Mouse (Mus musculus) lung, adult 18-20 months (tissue): ENCODE results near the gene Spef1.

ENCODE experiments used
- DNase-seq, 2 experiments: peaks; one replicate each; pipeline ENCODE4 v3.0.0; 2022; ENCODE audit warnings: mixed read lengths in 2 of 2

Gene Spef1

DNA sequence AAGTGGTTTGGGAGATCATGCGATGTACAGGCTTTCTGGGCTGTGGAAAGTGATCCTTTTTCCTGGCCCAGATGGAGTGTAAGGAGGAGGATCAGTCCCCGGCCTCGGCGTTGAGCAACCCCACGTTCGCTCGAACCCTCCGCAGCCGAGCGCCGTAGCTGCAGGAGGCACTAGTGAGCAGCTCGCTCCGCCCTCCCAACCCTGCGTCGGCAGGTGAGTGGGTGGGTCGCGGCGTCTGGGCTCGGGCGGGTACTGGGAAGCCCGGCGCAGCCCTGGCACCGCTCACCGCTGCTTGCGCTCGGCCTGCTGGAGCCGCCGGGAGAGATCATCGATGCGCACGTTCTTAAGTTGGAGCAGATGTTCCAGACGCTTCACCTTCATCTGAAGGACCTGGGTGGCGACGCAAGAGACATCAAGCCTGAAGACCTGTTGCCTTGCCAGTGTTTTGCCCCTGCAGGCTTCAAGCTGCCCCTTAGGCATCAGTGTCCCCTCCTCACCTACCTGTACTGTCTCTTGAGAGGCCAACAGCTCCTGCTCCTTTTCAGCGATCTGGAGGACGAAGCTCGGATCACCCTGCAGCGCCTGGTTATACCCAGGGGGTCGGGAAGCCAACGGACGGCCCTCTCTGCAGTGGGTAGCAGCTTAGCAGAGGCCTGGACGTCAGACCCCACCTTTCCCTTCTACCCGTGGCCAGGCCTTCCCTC lies 15.5 kb downstream of the Spef1 start:
- DNase-seq, result peak; percentile 81 to 85

DNA sequence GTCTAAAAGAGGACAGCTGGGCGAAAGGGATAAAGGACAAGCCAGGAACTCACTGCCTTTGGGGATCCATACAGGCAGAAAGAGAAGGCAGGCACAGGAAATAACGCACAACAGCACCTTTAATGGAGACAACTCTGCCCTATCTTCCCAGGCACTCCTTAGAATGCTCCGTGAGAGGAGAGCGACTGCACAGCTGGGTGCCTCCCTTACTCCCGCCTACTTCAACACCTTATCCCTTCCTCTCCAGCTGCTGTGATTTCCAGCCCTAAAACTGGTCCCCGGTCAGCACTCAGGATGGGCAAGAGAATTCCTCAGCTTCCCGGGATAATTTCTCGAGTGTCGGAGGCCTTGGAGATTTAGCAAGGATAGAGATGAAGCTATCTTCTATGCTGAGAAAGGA lies 16.1 kb downstream of the Spef1 start:
- no peak for DNase-seq

DNA sequence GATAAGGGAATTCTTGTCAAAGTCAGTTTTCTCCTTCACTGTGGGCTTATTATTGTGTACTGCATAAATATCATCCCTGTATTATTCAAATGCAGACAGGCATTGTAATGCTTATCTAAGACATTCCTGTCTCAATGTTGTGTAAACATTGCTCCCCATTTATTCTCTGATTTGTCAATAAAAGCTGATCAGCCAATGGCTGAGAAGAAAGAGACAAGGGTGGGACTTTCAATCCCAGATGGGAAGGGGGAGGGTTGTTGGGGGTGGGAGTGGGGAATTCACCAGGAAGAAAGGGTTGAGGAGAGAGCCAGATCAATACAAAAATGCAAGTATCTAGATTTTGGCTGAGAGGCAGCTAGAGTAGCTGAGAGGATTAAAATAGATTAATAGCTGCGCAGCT lies 18.2 kb downstream of the Spef1 start:
- DNase-seq, result no peak

DNA sequence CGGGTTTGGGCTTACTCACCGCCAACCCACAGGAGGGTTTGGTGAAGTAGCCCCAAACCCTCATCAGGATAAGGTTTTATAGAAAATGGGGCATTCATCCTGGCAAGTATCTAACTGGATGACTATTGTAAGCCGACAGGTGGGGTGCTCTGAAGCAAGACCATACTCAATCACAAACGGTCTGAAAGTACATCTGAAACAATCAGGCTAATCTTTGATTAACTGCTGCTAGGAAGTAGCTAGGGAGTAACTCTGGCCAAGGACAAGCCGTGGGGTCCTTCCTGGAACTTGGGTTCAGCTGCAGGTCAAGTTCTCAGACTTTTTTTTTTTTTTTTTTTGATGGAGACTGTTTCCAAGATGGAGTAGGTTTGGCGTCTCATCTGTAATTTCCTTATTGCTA lies 19.1 kb downstream of the Spef1 start:
- DNase-seq, result no peak

DNA sequence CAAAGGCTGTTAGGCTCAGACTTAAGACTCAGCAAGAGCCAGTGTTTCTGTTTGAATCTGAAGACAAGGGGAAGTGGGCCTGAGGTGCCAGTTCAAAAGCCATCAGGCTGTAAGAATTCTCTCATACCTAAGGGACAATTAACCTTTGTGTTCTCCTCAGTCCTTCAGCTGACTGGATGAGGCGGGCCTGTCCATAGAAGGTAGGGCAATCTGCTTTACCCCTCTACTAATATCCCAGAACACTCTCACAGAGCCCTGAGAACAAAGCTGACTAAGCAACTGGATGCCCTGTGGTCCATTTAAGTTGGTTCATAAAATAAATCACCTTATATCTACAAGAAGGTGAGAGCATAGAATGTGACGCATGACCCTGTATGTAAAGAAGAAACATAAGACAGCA lies 20.9 kb downstream of the Spef1 start:
- DNase-seq, result no peak

DNA sequence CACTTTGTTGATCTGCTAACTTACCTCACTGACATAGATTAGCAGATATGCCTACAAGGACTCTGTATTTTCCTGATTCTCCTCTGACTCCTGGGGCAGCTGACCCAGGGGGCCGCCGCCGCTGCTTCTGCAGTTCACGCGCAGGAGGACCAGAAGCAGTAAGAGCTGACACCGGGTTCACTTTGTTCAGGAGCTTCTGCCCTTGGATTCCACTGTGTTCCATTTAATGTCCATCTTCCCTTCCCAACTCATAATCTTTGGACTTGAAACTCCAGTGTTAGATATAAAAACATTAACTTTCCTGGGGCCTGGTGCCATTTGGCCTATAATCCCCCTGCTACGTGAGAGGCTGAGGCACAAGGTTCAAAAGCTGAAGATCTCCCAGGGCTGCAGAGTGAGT lies 23.2 kb downstream of the Spef1 start:
- DNase-seq, result no peak

DNA sequence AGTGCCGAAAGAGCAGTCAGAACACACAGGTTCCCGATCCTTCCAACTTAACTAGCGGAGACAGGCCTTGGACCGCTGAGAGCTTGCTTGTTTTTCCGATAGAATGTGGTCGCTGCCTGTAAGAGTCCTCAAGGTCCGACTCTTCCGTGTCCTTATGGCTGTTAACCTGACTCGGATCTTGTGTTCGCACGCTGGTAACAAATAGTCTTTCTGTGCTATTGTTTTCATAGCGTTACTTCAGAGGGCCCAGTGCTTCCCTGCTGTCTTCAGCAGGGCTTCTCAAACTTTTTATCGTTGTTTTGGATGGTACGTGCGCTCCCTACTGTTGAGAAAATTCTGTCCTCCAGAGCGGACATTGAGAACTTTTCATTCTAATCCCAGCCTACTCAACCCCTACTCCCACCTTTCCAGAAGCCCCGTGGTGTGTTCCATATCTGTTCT lies 26.4 kb downstream of the Spef1 start:
- peak; percentile 36 to 44 for DNase-seq

DNA sequence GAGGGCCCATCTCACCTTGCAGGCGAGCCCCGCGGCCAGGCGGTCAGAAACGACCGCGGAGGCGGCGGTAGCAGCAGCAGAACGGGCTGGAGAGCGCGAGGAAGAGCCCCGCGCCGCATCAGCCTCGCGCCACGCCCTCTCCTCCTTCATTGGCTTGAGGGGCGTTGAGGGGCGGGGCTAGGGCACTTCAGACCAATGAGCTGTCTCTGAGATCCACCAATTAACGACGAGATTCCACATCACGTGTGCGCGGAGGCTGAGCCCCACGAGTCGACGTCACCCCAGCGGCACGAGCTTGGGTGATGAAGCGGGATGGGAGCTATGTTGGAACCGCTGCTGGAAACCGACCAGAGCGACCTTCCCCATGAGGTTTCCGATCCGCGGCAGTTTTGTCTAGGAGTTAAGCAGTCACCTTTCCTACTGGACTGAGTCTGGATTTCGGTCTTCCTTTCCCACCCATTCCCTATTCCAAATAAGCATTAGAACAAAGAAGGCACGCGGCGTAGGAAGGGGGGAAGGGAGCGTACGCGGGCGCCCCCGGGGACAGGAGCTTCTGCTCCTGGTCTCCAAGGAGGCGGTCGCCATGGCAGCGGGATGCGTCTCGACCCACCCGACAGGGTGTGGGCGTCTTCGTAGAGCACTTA lies 27.0 kb downstream of the Spef1 start, which contains the start of gene 1700037H04Rik:
Gene 1700037H04Rik, minus strand, starts transcription at position 144 of the 644 bp plus-strand sequence.
- DNase-seq, result peak; percentile 97 to 98

DNA sequence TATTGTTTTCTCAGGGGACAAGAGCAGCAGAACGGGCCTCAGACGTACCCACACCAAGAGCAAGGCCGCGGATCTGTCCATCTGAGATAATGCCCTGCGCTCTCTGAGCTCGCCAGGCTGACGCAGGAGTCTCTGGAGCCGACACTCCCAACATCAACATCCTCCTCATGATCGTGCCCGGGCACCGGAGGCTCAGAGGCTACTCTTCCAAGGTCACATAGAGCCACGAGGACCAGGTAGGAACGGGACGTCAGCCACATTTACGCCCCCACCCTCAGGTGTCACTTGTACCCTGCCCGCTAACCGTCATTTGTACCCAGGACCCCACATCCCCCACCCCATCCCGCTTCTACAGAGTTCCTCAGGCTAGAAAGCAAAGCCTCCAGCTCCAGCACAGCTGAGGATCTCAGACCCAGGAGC lies 27.6 kb downstream of the Spef1 start:
- peak; percentile 40 to 44 for DNase-seq

DNA sequence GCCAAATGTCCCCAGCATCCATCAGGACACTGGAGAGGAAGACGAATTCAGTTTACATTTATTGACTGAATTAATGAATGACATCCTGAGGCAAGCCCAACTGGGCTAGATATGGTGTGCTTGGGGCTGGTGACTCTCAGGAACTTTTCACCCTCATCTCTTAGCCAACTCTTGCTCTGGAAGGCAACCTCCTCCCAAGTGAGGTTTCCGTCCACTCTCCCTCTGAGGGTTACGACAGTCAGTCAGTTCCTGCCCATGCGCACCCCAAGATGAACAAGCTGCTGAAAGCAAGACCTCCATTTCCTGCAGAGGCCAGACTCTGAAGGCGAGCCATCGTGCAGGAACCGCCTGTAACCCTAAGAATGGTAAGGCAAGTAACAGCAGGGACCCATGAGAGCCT lies 30.1 kb downstream of the Spef1 start:
- no peak for DNase-seq

DNA sequence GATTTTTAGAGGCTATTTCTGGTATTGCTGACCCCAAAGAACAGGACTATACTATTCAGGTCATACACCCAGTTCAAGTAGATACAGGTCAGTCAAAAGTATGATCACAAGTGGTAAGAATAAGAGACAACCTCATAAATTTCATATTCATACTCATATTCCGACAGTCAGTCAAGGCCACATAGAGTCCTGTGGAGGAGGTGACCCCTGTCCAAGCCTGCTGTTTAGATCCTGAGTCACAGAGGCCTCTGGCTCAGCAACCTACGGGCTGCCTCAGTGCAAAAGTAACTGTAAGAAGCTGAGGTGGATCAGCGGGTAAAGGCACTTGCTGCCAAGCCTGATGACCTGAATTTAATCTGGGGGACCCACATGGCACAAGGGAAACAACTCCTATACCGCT lies 33.0 kb downstream of the Spef1 start:
- DNase-seq, result no peak

DNA sequence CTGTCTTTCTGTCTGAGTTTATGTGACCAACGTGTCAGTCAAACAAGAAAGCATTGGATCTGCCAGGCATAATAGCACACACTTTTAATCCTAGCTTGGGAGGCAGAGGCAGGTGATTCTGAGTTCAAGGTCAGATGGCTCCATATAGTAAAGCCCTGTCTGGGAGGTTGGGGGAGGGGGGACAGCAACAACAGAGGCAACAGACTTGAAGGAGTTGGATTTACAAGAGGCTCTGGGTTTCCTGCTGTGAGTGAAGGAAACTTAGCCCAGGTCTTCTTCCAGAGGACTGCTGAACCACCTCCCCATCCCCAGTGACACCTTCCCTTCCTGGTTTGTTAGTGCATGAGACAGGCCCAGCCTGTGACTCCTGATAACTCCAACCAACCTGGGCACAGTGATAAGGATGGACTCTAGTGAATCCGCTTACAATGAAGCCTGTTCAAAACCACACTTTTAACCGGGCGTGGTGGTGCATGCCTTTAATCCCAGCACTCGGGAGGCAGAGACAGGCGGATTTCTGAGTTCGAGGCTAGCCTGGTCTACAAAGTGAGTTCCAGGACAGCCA lies 34.8 kb downstream of the Spef1 start:
- no peak for DNase-seq

DNA sequence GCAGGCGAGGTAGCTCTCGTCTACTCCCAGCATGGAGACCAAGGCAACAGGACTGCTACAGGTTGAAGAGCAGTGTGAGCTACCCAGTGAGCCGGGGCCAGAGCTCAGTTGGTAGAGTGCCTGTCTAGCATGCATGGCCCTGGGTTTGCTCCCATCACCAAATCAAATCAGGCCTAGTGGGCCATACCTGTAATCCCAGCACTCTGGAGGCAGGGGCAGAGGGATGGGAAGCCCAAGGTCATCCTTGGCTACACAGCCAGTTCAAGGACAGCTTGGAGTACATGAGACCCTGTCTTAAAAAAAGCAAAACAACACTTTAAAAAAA lies 37.9 kb downstream of the Spef1 start:
- DNase-seq, result no peak

DNA sequence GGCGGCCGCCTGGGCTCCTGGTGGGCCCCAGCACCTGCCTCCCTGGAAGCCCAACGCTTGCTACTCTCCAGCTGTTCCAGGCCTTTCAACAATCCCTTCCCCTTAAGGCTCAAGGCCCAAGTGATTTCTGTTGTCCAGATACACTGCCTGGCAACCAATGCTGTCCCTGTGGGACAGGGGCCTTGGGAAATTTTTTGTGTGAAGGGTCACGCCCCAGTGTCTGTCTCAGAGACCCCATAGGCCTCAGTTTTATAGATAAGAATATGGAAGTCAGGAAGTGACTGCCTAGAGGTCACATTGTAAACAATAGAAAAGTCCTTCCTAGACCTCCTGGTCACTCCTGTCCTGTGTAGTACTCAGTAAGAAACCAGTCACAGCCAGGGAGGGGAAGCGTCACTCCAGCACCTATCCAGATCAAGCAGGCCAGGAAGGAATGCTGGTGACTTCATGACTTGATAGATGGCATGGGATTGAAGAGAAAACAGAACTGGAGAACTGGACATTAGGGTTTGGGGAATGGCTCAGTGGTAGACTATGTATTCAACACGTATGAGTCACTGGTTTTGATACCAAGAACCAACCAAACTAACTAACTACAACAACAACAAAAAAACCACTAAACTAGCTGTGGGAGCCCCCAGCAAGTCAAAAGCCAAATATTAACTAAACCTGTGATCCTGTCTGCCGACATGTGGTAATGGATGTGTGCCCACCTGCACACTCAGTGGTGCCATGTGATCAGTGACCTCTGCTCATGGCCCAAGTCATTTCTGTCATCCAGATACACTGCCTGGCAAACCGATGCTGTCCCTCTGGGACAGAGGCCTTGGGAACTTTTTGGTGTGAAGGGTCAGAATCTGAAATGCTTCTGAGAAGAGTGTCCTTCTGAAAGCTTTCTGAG lies 38.5 kb downstream of the Spef1 start:
- no peak for DNase-seq

DNA sequence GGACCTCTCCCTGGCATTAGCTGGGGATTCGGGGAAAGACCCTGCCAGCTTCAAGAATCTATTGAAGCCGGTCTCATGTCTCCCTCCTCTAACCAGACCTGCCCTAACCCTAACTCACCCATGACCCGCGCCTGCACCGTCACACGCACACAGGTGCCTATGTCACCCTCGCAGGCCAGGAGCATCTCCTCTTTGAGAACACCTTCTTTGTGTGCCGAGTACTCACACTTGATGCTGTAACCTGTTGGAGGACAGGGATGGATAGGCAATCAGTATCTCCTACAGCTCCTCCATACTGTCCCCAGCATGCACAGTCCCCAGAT lies 40.1 kb downstream of the Spef1 start:
- DNase-seq, result no peak

DNA sequence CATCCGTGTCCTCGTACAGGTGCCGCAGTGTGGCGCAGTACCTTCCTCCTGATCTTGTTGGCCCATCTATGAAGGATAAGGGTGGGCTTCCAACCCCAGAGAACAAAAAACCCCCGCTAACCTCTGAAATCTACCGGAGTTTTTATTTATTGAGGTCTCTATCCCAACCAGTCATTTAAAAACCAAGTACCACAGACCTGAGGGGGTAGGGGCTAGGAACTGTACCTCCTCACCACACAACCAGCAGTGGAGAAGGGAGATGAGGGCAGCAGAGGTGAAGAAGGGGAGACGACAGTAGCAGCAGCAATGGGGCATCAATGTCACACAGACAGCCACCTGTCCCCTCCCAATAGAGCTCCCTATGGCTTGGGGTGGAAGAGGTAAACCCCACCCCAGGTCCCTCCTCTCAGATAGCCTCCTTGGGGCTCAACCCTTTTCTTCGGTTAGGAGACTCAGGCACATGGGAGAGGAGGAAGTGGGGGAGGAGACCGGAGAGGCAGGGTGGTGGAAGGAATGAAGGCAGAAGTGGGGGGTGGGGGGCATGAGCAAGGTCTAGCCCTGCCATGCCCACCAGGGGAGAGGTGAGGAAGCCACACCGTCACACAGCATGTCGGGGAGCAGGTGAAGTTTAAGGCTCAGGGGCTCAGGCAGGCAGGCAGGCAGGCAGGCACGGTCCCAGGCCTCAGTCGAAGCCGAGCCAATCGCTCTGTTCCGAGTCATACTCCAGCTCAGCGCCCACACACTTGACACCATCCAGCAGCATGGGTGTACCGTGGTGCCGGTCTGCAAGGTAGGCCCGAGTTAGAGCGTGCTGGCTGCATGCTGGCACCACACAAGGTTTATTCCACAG lies 40.7 kb downstream of the Spef1 start:
- DNase-seq, result no peak

DNA sequence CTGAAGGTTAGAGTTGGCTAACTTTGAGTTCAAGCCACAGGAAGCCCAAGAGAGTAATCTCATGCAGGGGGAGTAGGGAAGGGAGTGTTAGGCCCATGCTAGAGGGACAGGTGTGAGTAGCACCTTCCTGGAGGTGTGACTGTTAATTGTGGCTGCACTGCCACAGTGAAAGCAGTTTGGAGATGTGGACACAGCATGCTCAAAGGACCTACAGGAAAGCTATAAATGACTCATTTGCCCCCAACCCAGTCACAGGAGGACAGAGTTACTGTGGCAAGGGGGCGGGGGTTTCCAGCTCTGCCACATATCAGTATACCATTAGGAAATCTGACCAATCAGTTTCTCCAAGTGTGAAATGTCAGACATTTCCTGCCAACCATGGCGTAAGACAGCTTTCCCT lies 41.5 kb downstream of the Spef1 start:
- DNase-seq, result no peak

DNA sequence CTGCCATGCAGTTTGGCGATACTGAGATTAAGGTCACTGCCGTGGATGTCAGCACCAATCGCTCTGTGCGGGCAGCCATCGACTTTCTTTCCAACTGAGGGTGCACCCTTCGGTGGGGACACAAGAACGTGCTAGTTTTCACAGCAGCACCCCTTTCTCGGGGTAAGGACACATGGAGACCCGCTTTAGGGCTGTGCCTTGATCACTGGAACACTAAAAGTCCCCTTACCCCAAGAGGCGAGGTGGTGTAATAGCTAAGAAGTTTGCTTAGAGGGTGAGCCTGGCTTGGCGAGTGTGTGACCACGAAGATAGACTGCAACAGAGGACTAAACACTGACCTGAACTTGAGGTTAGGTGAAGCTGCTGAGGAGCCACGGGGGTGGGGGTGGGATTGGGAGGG lies 42.0 kb downstream of the Spef1 start:
- DNase-seq, result no peak

DNA sequence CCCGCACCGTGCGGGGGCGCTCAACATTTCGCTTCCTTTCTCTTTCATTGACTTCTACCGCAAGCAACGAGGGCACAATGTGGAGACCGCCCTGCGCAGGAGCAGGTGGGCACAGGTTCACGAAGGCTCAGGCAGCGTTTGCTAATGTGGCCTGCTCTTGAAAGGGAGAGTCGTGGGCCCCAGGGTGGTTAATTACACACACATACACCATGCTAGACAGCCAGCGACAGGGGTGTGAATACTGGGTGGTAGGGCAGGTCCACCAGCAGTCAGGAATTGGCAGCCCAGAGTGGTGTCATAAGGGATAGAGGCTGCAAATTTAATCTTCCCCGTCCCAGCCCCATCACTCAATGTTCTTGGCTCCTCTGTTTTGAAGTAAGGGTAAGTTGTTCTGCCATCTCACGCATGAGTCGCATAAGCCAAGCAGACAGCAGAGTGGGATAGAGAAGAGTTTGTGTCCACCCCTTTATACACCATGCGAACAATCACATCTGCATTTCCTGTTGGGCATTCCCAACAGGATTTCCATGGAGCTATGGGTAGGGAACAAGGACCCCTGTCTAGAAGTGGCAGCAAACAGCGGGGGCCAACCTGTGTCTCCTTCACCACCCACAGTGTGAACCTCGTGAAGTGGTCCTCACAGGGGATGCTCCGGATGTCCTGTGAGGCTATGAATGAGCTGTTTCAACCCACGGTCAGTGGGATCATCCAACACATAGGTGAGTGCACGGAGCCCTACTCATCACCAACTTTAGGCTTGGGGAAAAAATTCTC lies 43.9 kb downstream of the Spef1 start:
- DNase-seq, result no peak

DNA sequence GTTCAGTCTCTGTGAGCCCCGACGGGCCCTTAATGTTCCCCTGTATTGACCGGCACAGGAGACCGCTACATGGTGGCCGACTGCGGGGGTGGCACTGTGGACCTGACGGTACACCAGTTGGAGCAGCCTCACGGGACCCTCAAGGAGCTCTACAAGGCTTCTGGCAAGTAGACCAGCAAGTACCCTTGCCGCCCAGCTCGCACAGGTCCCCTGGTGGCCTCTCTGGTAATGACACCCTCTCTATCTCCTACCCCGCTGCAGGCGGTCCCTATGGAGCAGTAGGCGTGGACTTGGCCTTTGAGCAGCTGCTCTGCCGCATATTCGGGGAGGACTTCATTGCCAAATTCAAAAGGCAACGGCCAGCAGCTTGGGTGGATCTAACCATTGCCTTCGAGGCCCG lies 44.5 kb downstream of the Spef1 start:
- DNase-seq, result peak; percentile 76 to 82

DNA sequence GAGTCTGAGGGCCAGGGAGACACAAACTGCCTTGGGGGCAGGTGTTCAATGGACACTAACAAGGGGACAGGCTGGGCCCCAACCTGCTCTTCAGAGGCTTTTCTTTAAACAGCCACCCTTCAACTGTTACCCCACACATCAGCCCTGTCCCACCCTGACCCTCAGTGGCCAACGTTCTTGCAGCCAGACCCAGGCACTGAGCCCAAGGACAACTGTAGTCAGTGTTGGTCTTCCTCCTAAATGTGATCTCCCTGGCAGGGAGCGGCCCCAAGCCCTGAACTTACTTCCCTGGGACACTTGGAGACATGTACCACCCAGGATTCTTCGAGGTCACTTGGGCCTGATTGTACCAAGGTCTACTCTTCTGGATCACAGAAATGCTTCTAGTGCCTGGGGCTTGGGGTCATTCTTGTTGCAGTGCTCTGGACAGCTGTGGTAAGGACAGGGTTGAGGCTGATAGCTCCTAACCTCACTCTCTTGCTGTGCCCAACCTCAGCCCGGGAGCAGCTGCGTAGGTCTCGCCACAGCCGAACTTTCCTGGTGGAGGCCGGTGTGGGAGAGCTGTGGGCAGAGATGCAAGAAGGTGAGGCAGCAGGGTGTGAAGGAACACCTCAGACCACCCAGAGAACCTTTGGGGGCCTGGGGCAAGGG lies 45.6 kb downstream of the Spef1 start:
- DNase-seq, result no peak
